Mouse (Mus musculus): ENCODE results near the gene Elp4.

GRCm38 (mm10) chr2:105910611-105911010, 6.2 kb upstream of the Elp4 start:
- no peak for TF ChIP-seq ZNF384 (IDR thresholded peaks at IDR 0.05; ENCODE audit: low read depth, low read length)
- no peak for TF ChIP-seq CHD2 (IDR thresholded peaks at IDR 0.05; ENCODE audit: low read depth, low read length)
- no peak for TF ChIP-seq HCFC1 (IDR thresholded peaks at IDR 0.05; ENCODE audit: borderline replicate concordance, insufficient read depth, low read length)
- no peak for TF ChIP-seq ZC3H11A (IDR thresholded peaks at IDR 0.05; ENCODE audit: borderline replicate concordance, low read depth, low read length)
- no peak for TF ChIP-seq MAFK (IDR thresholded peaks at IDR 0.05; ENCODE audit: insufficient read depth, low read depth, low read length)

Measured in ES-E14 (cell line).